Mouse (Mus musculus): ENCODE measurements around the gene Popdc2. TPM values are rescaled to one million over a fixed set of nuclear protein-coding genes. Genes with fewer than 3 reads are reported as not detected.
"Not testable (repeated sequence)": the region's sequence is repeated elsewhere in the genome, so short reads cannot be mapped to it uniquely, and the experiment has no call there.

Popdc2 gene
- 100 to 1,000 TPM; 764 to 831 TPM for total RNA-seq (2021)

GRCm38 (mm10) chr16:38361933-38362332 is at the start of gene Popdc2:
TSS of gene Popdc2 (plus strand) at chr16:38362209.
- peak; percentile 85 for DNase-seq

GRCm38 (mm10) chr16:38318492-38318891 is 43.5 kb upstream of the Popdc2 start:
- no peak for DNase-seq

GRCm38 (mm10) chr16:38319087-38319486 is 42.9 kb upstream of the Popdc2 start:
- DNase-seq = no peak

- peak; percentile 47 for DNase-seq
These were observed 40.5 kb upstream of the Popdc2 start for GRCm38 (mm10) chr16:38321452-38321935.

GRCm38 (mm10) chr16:38324311-38324710 is 37.7 kb upstream of the Popdc2 start:
- DNase-seq = no peak

- DNase-seq = no peak
These were observed 35.1 kb upstream of the Popdc2 start for GRCm38 (mm10) chr16:38326778-38327397.

- DNase-seq = no peak
These were observed 32.7 kb upstream of the Popdc2 start for GRCm38 (mm10) chr16:38329340-38329739.

GRCm38 (mm10) chr16:38334431-38334830 is 27.6 kb upstream of the Popdc2 start:
- no peak for DNase-seq

GRCm38 (mm10) chr16:38338077-38338476 is 23.9 kb upstream of the Popdc2 start:
- not testable (repeated sequence) for DNase-seq

- peak; percentile 89 for DNase-seq
These were observed 20.3 kb upstream of the Popdc2 start, which contains the start of gene Maats1 for GRCm38 (mm10) chr16:38341396-38342324. TSS of gene Maats1 (minus strand) at chr16:38342143.

- DNase-seq = no peak
These were observed 16.9 kb upstream of the Popdc2 start for GRCm38 (mm10) chr16:38344941-38345725.

- DNase-seq = peak; percentile 94
These were observed 15.3 kb upstream of the Popdc2 start, which contains the start of the genes Cox17 and Gm21987 for GRCm38 (mm10) chr16:38346529-38347325. TSS of gene Cox17 (plus strand) at chr16:38346991. TSS of gene Gm21987 (plus strand) at chr16:38347040.

GRCm38 (mm10) chr16:38347588-38347987 is 14.4 kb upstream of the Popdc2 start:
- no peak for DNase-seq

- DNase-seq = no peak
These were observed 13.7 kb upstream of the Popdc2 start for GRCm38 (mm10) chr16:38348217-38348761.

GRCm38 (mm10) chr16:38349881-38350280 is 12.1 kb upstream of the Popdc2 start:
- no peak for DNase-seq

GRCm38 (mm10) chr16:38350361-38350855 is 11.6 kb upstream of the Popdc2 start:
- peak; percentile 71 for DNase-seq

- no peak for DNase-seq
These were observed 11.1 kb upstream of the Popdc2 start for GRCm38 (mm10) chr16:38350939-38351338.

GRCm38 (mm10) chr16:38352031-38352430 is 10.0 kb upstream of the Popdc2 start:
- DNase-seq = peak; percentile 67

GRCm38 (mm10) chr16:38352851-38353250 is 9.2 kb upstream of the Popdc2 start:
- no peak for DNase-seq

GRCm38 (mm10) chr16:38353642-38354041 is 8.4 kb upstream of the Popdc2 start:
- DNase-seq = no peak
